Mouse (Mus musculus) kidney, postnatal 0 days (tissue): ENCODE measurements around the gene Tbc1d21. TPM values are rescaled to one million over a fixed set of nuclear protein-coding genes. Genes with fewer than 3 reads are reported as not detected.
A peak's percentile ranks its signal among the peaks of the same experiment; 100 is the strongest.

Source experiments
- ATAC-seq: fragments of 200-750 bp; cut with Nextera tagmentation; replicated peaks from 2 replicates; pipeline ENCODE4 v1.8.0; 2017; ENCODE audit warnings: low read depth, moderate number of reproducible peaks, moderate TSS enrichment, moderate library complexity; ENCODE audit not compliant: low FRiP score
- DNase-seq: peaks from one replicate; pipeline ENCODE4 v3.0.0-alpha.2; 2016; ENCODE audit warnings: low spot score
- H3K27ac ChIP-seq: fragments of 300-500 bp; sonication (generic); 2 replicates; pipeline ENCODE4 v1.5.1; 2014; ENCODE audit warnings: mild to moderate bottlenecking
- H3K27me3 ChIP-seq: fragments of 300-500 bp; sonication (generic); 2 replicates; pipeline ENCODE4 v1.6.1; 2014; ENCODE audit warnings: low read length, mixed read lengths; ENCODE audit not compliant: insufficient read depth
- H3K36me3 ChIP-seq: fragments of 300-500 bp; sonication (generic); 2 replicates; pipeline ENCODE4 v1.6.1; 2014; ENCODE audit warnings: low read length, mixed read lengths; ENCODE audit not compliant: insufficient read depth
- H3K4me1 ChIP-seq: fragments of 300-500 bp; sonication (generic); replicated peaks from 2 replicates; pipeline ENCODE4 v1.6.1; 2014; ENCODE audit warnings: antibody characterized with exemption, low read length, mixed read lengths; ENCODE audit not compliant: insufficient read depth
- H3K4me2 ChIP-seq: fragments of 300-500 bp; sonication (generic); 2 replicates; pipeline ENCODE4 v1.6.1; 2014; ENCODE audit warnings: mild to moderate bottlenecking, low read length, moderate library complexity, mixed read lengths
- H3K4me3 ChIP-seq: fragments of 300-500 bp; sonication (generic); replicated peaks from 2 replicates; pipeline ENCODE4 v1.5.1; 2014; ENCODE audit warnings: low read depth, low read length
- H3K9ac ChIP-seq: fragments of 300-500 bp; sonication (generic); 2 replicates; pipeline ENCODE4 v1.6.1; 2014; ENCODE audit warnings: low read depth, low read length
- H3K9me3 ChIP-seq: fragments of 300-500 bp; sonication (generic); replicated peaks from 2 replicates; pipeline ENCODE4 v1.6.1; 2016; ENCODE audit warnings: low read length, inconsistent platforms, mixed read lengths
- CTCF ChIP-seq: IDR thresholded peaks from 2 replicates; pipeline ENCODE4 v1.5.1; 2016; ENCODE audit warnings: antibody characterized with exemption, low read depth, mild to moderate bottlenecking, moderate library complexity
- WGBS: fragments of 180-500 bp; shearing (Covaris S2); extraction: QIAGEN DNeasy Blood & Tissue Kit; methylation state at CpG from one replicate; pipeline ENCODE4 v1.1.7; 2014; 5-methylcytosine and 5-hydroxymethylcytosine counted together
- polyA plus RNA-seq: library from polyadenylated mRNA; unstranded; fragments of >200 nt; fragmentation: Nextera tagmentation; extraction: Ambion mirVana; gene quantifications from 2 replicates; pipeline ENCODE4 v1.2.1, GENCODE M21; 2015

The Tbc1d21 gene
- polyA plus RNA-seq, 1 experiment from 2014 or later: not detected

DNA sequence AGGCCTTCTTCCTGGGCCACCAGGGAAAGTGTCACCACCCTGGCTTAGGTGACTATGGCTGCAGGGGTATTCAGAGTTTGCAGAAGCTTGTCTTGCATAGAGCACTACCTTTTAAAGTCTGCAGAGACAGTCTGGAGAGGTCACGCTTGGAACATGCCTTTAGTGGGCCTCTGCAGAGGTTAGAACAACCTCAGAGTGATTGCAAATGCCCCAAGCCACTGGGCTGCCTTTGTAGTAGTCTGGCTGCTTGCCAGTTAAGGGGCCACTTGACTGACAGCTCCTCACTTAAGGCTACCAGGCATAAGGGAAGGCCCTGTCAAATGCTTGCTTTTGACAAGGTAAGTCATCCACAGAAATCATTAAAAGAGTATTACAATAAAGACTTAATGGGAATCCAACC lies 42.9 kb downstream of the Tbc1d21 start:
- Histone ChIP-seq H3K27me3 (no peaks in the 10 kb centered on the region), H3K4me2 (no peak overlapping the region), H3K27ac (no peak overlapping the region), H3K4me3 (no peak overlapping the region), H3K9me3 (no peaks in the 10 kb centered on the region), H3K4me1 (no peaks in the 10 kb centered on the region), H3K9ac (no peak overlapping the region), H3K36me3 (no peaks in the 10 kb centered on the region)
- TF ChIP-seq CTCF: no peak
- no peak for ATAC-seq
- WGBS: 53% methylated on average over 1 of the region's 1 CpGs
- DNase-seq: no peak

DNA sequence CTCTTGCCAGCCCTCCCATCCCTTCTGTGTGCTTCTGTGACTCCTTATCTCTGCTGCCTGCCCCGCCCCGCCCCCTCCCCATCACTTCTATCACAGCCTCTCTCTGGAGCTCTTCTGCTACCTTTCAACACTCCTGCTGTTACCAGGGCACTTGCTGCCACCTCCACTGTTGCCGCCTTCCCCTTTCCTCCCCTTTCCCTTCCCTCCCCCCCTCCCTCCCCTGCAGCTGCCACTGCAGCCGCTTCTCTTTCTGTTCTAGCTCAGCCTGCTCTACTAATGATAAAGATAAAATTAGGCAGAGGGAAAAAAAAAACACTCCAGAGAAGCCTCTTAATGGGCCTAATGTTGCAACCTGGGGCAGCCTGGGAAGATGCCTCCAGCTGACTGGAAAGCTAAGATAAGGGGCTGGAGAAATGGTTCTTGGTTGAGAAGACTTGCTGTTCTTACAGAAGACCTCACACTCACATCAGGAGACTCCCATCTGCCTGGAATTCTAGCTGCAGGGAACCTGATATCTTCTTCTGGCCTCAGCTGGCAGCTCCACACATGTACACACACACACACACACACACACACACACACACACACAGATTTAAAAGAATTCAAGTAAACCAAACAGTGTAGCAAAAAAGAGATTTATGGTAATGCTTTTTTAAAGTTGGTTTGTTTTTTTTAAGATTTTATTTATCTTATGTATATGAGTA lies 43.6 kb downstream of the Tbc1d21 start:
- Histone ChIP-seq H3K36me3 (no peaks in the 10 kb centered on the region), H3K4me2 (no peak overlapping the region), H3K27me3 (no peaks in the 10 kb centered on the region), H3K9ac (no peak overlapping the region), H3K9me3 (no peaks in the 10 kb centered on the region), H3K4me1 (no peaks in the 10 kb centered on the region), H3K4me3 (no peak overlapping the region), H3K27ac (no peak overlapping the region)
- TF ChIP-seq CTCF: no peak
- no peak for ATAC-seq
- DNase-seq: peak; percentile 37
- WGBS: 32% methylated on average over 4 of the region's 4 CpGs

DNA sequence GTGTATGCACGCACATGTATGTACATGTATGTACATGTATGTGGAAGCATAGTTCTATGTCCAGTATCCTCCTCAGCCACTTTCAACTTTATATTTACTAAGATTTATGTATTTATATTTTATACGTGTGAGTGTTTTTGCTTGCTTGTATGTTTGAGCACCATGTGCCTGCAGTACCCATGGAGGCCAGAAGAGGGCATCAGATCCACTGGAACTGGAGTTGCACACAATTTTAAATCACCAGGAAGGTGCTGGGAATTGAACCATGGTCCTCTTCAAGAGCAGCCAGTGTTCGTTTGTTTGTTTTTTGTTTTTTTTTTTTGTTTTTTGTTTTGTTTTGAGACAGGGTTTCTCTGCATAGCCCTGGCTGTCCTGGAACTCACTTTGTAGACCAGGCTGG lies 48.6 kb downstream of the Tbc1d21 start:
- DNase-seq: no peak
- Histone ChIP-seq H3K9ac (no peak overlapping the region), H3K27ac (no peak overlapping the region), H3K36me3 (no peaks in the 10 kb centered on the region), H3K27me3 (no peaks in the 10 kb centered on the region), H3K4me1 (no peaks in the 10 kb centered on the region), H3K4me2 (no peak overlapping the region), H3K9me3 (no peaks in the 10 kb centered on the region), H3K4me3 (no peak overlapping the region)
- ATAC-seq: no peak
- peak; percentile 53 for TF ChIP-seq CTCF
- WGBS: 97% methylated on average over 3 of the region's 3 CpGs

DNA sequence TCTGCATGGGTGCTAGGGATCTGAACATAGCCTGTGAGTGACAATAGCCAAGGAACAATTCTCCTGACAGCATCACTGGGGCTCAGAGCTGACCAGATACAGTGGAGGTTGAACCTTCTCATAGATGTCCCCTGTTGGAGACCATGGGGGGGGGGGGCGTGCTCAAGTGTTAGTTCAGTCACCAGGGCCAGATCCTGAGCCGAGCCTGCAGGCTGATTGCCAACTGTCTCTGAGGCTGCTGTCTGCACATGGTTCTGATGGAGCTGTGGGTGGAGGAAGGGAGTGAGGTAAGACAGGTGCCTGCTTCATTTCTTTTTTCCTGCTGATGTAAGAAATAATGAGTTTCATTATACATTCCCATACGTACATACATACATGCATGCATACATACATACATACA lies 51.9 kb downstream of the Tbc1d21 start:
- no peak for TF ChIP-seq CTCF
- no peak overlapping the region for H3K4me3 ChIP-seq
- no peak overlapping the region for H3K4me2 ChIP-seq
- ATAC-seq: no peak
- H3K9ac ChIP-seq: no peak overlapping the region
- no peaks in the 10 kb centered on the region for H3K4me1 ChIP-seq
- H3K27me3 ChIP-seq: no peaks in the 10 kb centered on the region
- no peak for DNase-seq
- WGBS: 77% methylated on average over 3 of the region's 3 CpGs
- no peaks in the 10 kb centered on the region for H3K36me3 ChIP-seq
- H3K27ac ChIP-seq: no peak overlapping the region
- H3K9me3 ChIP-seq: no peaks in the 10 kb centered on the region

DNA sequence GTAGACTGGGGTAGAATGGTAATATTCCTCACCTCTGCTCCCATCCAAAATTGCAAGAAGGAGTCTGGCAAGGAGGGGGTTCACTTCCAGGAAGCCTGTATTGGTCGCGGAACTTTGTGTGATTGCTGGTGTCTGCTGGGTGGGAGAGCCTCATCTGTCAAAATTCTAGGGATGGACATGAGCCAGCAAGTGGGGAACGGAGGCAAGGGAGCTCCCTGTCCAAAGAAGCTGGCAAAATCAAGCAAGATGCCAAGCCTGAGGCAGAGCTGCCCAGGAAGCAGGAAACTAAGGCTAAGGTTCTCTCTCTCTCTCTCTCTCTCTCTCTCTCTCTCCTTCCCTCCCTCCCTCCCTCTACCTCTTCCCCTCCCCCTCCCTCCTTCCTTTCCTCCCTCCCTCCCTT lies 52.9 kb downstream of the Tbc1d21 start:
- H3K4me1 ChIP-seq: peaks cover 4% of the 10 kb centered on the region; the same call in 1 of the 2 replicates
- no peak overlapping the region for H3K4me2 ChIP-seq
- H3K27ac ChIP-seq: no peak overlapping the region
- WGBS: 65% methylated on average over 3 of the region's 3 CpGs
- no peaks in the 10 kb centered on the region for H3K27me3 ChIP-seq
- DNase-seq: no peak
- ATAC-seq: no peak
- no peak for TF ChIP-seq CTCF
- H3K9ac ChIP-seq: no peak overlapping the region
- H3K4me3 ChIP-seq: no peak overlapping the region
- no peaks in the 10 kb centered on the region for H3K9me3 ChIP-seq
- H3K36me3 ChIP-seq: no peaks in the 10 kb centered on the region

DNA sequence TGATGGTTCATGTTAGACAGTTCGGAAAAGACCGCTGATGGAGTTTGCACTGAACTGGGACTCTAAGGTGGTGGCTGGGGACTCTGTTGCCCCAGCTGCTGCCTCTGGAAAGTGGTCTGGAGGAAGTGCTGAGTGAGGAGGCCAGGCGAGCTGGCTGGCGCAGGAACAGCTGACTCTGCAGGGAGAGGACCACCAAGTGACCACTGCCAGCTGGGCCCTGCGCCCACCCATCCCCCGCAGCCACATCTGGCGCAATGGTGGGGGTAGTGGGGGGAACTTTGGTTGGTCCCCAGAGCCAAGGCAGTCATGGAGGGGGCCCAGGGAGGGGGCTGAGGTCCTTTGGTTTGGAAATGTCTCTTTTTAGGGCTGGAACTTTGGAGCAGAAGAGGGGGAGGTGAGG lies 53.5 kb downstream of the Tbc1d21 start:
- 82% methylated on average over 7 of the region's 7 CpGs for WGBS
- Histone ChIP-seq H3K27ac (no peak overlapping the region), H3K4me2 (no peak overlapping the region), H3K4me1 (peaks cover 7% of the 10 kb centered on the region; the same call in 1 of the 2 replicates), H3K27me3 (no peaks in the 10 kb centered on the region), H3K9me3 (no peaks in the 10 kb centered on the region), H3K36me3 (no peaks in the 10 kb centered on the region), H3K9ac (no peak overlapping the region), H3K4me3 (no peak overlapping the region)
- TF ChIP-seq CTCF: no peak
- no peak for ATAC-seq
- DNase-seq: no peak

DNA sequence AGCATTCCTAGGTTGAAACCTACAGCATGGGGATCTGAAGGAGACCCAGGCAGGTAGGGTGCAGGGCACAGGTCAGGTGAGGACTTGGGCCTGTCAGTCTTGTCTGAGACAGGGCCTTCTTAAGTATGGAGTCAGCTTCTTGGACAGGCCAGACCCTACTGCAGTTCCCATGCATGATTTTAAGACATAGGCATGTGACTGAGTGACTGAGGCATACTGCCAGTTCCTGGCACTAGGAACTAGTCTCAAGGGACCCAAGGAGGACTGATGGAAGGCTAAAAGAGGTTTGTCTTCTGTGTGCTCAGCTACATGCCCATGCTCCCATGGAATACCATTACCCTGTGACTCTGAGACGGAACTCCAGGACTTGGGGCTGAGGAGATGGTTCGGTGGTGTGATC lies 54.4 kb downstream of the Tbc1d21 start:
- Histone ChIP-seq H3K9ac (no peak overlapping the region), H3K4me2 (no peak overlapping the region), H3K36me3 (no peaks in the 10 kb centered on the region), H3K9me3 (no peaks in the 10 kb centered on the region), H3K4me1 (peaks cover 10% of the 10 kb centered on the region; the same call in 1 of the 2 replicates), H3K27ac (no peak overlapping the region), H3K27me3 (no peaks in the 10 kb centered on the region), H3K4me3 (no peak overlapping the region)
- 95% methylated on average over 2 of the region's 2 CpGs for WGBS
- TF ChIP-seq CTCF: no peak
- ATAC-seq (no peak), DNase-seq (no peak)
